Mouse (Mus musculus) embryonic facial prominence, embryonic 11.5 days (tissue): ENCODE data around the gene Faf1. TPM values are rescaled to one million over a fixed set of nuclear protein-coding genes. Genes with fewer than 3 reads are reported as not detected.

Experiments
- ATAC-seq: fragments of 200-750 bp; cut with Nextera tagmentation; replicated peaks from 2 replicates; pipeline ENCODE4 v1.8.0; 2017; ENCODE audit warnings: low read depth; ENCODE audit not compliant: insufficient number of reproducible peaks, low FRiP score, low TSS enrichment
- DNase-seq: peaks from one replicate; pipeline ENCODE4 v3.0.0-alpha.2; 2015; ENCODE audit warnings: low spot score
- H3K27ac ChIP-seq: fragments of 300-500 bp; sonication (generic); replicated peaks from 2 replicates; pipeline ENCODE4 v1.5.1; 2014; ENCODE audit warnings: mild to moderate bottlenecking, low read depth, low read length, control low read depth
- H3K27me3 ChIP-seq: fragments of 300-500 bp; sonication (generic); 2 replicates; pipeline ENCODE4 v1.6.1; 2014; ENCODE audit warnings: mild to moderate bottlenecking, low read length, moderate library complexity, mixed read lengths; ENCODE audit not compliant: control insufficient read depth, insufficient read depth
- H3K36me3 ChIP-seq: fragments of 300-500 bp; sonication (generic); replicated peaks from 2 replicates; pipeline ENCODE4 v1.6.1; 2014; ENCODE audit warnings: low read depth, mild to moderate bottlenecking, low read length, moderate library complexity, mixed read lengths; ENCODE audit not compliant: control insufficient read depth, insufficient read depth
- H3K4me1 ChIP-seq: fragments of 300-500 bp; sonication (generic); 2 replicates; pipeline ENCODE4 v1.6.1; 2014; ENCODE audit warnings: low read length, mixed read lengths; ENCODE audit not compliant: control insufficient read depth, insufficient read depth
- H3K4me2 ChIP-seq: fragments of 300-500 bp; sonication (generic); 2 replicates; pipeline ENCODE4 v1.6.1; 2014; ENCODE audit warnings: low read depth, mild to moderate bottlenecking, control low read depth, low read length, moderate library complexity
- H3K4me3 ChIP-seq: fragments of 300-500 bp; sonication (generic); 2 replicates; pipeline ENCODE4 v1.5.1; 2014; ENCODE audit warnings: low read depth, low read length, control low read depth
- H3K9ac ChIP-seq: fragments of 300-500 bp; sonication (generic); replicated peaks from 2 replicates; pipeline ENCODE4 v1.6.1; 2014; ENCODE audit warnings: mild to moderate bottlenecking, control low read depth, low read length
- H3K9me3 ChIP-seq: fragments of 300-500 bp; sonication (generic); replicated peaks from 2 replicates; pipeline ENCODE4 v1.6.1; 2016; ENCODE audit warnings: mild to moderate bottlenecking, low read length, inconsistent platforms, mixed read lengths; ENCODE audit not compliant: control insufficient read depth
- WGBS: fragments of 180-500 bp; shearing (Covaris S2); extraction: QIAGEN DNeasy Blood & Tissue Kit; methylation state at CpG from one replicate; pipeline ENCODE4 v1.1.7; 2014; 5-methylcytosine and 5-hydroxymethylcytosine counted together
- polyA plus RNA-seq: library from polyadenylated mRNA; unstranded; fragments of >200 nt; fragmentation: Nextera tagmentation; extraction: Ambion mirVana; gene quantifications from 2 replicates; pipeline ENCODE4 v1.2.1, GENCODE M21; 2014

Gene Faf1
- polyA plus RNA-seq, 1 experiment from 2014 or later = 47.2 TPM

DNA sequence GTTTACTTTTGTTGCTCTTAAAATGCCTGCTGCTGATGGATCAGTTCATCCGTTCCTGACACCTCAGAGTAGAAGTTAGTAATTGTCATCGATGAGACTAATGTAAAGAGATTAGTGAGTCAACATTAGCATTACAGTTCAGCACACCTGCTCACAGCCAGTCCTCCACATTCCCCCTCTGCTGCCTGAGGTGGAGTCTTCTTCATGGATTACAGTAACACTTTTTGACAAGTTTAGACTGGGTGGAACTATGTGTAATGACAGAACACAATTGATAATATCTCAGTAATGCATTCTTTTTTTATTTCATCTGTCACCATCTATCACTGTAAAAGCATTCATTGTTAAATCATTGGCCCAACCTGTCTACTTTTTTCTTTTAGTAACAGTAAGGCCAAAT is 224.7 kb downstream of the Faf1 start:
- no peak for ATAC-seq
- Histone ChIP-seq H3K27ac (no peak overlapping the region), H3K9ac (no peak overlapping the region), H3K27me3 (no peaks in the 10 kb centered on the region), H3K9me3 (no peaks in the 10 kb centered on the region), H3K4me1 (no peaks in the 10 kb centered on the region), H3K4me3 (no peak overlapping the region), H3K36me3 (no peaks in the 10 kb centered on the region), H3K4me2 (no peak overlapping the region)
- DNase-seq = no peak
- WGBS = 87% methylated on average over 2 of the region's 2 CpGs

- Histone ChIP-seq H3K36me3 (no peaks in the 10 kb centered on the region), H3K9ac (no peak overlapping the region), H3K9me3 (no peaks in the 10 kb centered on the region), H3K27ac (no peak overlapping the region), H3K4me2 (no peak overlapping the region), H3K4me1 (no peaks in the 10 kb centered on the region), H3K27me3 (no peaks in the 10 kb centered on the region), H3K4me3 (no peak overlapping the region)
- DNase-seq (no peak), ATAC-seq (no peak)
- WGBS = 91% methylated on average over 3 of the region's 3 CpGs
Measured at GRCm38 (mm10) chr4:109904487-109904886, 228.1 kb downstream of the Faf1 start.

GRCm38 (mm10) chr4:109929058-109929457 is 252.7 kb downstream of the Faf1 start:
- Histone ChIP-seq H3K4me3 (no peak overlapping the region), H3K27ac (no peak overlapping the region), H3K9me3 (no peaks in the 10 kb centered on the region), H3K27me3 (no peaks in the 10 kb centered on the region), H3K4me1 (no peaks in the 10 kb centered on the region), H3K4me2 (no peak overlapping the region), H3K36me3 (no peaks in the 10 kb centered on the region), H3K9ac (no peak overlapping the region)
- 98% methylated on average over 1 of the region's 1 CpGs for WGBS
- no peak for ATAC-seq
- no peak for DNase-seq

DNA sequence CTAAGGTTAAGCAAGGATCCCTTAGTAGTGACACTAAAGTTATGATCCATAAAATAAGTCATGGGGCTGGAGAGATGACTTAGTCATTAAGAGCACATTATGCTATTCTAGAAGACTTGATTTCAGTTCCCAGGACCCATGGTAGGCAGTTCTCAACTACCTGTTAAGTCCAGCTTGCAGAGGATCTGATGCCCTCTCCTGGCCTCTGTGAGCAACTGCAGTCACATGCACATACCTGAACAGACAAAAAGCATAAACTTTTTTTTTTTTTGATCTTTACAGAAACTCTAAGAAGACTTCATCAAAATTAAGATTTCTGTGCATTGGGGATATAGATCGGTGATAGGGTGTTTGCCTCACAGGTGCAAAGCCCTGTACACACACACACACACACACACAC is 254.1 kb downstream of the Faf1 start:
- no peak overlapping the region for H3K27ac ChIP-seq
- H3K36me3 ChIP-seq = no peaks in the 10 kb centered on the region; the same call in 1 of the 2 replicates
- no peak for ATAC-seq
- H3K4me2 ChIP-seq = no peak overlapping the region
- H3K27me3 ChIP-seq = no peaks in the 10 kb centered on the region
- H3K9me3 ChIP-seq = no peaks in the 10 kb centered on the region
- H3K4me1 ChIP-seq = no peaks in the 10 kb centered on the region
- DNase-seq = peak; percentile 19
- H3K4me3 ChIP-seq = no peak overlapping the region
- no peak overlapping the region for H3K9ac ChIP-seq
- 100% methylated on average over 1 of the region's 1 CpGs for WGBS

GRCm38 (mm10) chr4:109930935-109931334 is 254.5 kb downstream of the Faf1 start:
- Histone ChIP-seq H3K4me1 (no peaks in the 10 kb centered on the region), H3K4me2 (no peak overlapping the region), H3K4me3 (no peak overlapping the region), H3K9ac (no peak overlapping the region), H3K36me3 (no peaks in the 10 kb centered on the region; the same call in 1 of the 2 replicates), H3K27me3 (no peaks in the 10 kb centered on the region), H3K27ac (no peak overlapping the region), H3K9me3 (no peaks in the 10 kb centered on the region)
- ATAC-seq (no peak), DNase-seq (no peak)
- 94% methylated on average over 1 of the region's 1 CpGs for WGBS

GRCm38 (mm10) chr4:109936557-109936956 is 260.2 kb downstream of the Faf1 start:
- H3K4me3 ChIP-seq = no peak overlapping the region
- ATAC-seq (no peak), DNase-seq (no peak)
- no peak overlapping the region for H3K9ac ChIP-seq
- H3K4me2 ChIP-seq = no peak overlapping the region
- no peaks in the 10 kb centered on the region; the same call in 1 of the 2 replicates for H3K36me3 ChIP-seq
- WGBS = 93% methylated on average over 3 of the region's 3 CpGs
- H3K27me3 ChIP-seq = no peaks in the 10 kb centered on the region
- no peak overlapping the region for H3K27ac ChIP-seq
- no peaks in the 10 kb centered on the region for H3K9me3 ChIP-seq
- H3K4me1 ChIP-seq = no peaks in the 10 kb centered on the region

DNA sequence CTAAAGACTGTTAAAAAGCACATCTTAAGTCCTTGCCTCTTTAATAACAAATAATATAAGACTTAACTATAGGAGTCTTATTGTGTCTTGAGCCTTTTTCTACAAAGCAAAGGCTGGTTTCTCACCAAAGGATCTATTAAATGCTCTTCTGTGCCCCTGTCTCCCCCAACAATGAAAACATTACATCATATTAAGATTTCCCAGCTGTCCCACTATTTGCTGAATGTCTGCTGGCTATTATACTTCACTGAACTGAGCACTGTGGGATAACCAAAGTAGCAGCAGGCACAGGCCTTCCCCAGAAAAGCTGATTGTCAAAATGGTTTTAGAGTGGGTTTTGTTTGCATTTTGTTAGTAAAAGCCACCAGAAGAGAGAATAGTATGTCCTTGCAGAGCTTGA is 262.9 kb downstream of the Faf1 start:
- no peak overlapping the region for H3K27ac ChIP-seq
- DNase-seq = no peak
- no peak overlapping the region for H3K9ac ChIP-seq
- H3K4me1 ChIP-seq = no peaks in the 10 kb centered on the region
- no peak overlapping the region for H3K4me3 ChIP-seq
- no peaks in the 10 kb centered on the region for H3K27me3 ChIP-seq
- H3K36me3 ChIP-seq = no peaks in the 10 kb centered on the region; the same call in 1 of the 2 replicates
- no peaks in the 10 kb centered on the region for H3K9me3 ChIP-seq
- H3K4me2 ChIP-seq = no peak overlapping the region
- no peak for ATAC-seq

GRCm38 (mm10) chr4:109945554-109945953 is 269.2 kb downstream of the Faf1 start:
- Histone ChIP-seq H3K4me2 (no peak overlapping the region), H3K9ac (no peak overlapping the region), H3K4me3 (no peak overlapping the region), H3K27me3 (no peaks in the 10 kb centered on the region), H3K36me3 (no peaks in the 10 kb centered on the region), H3K27ac (no peak overlapping the region), H3K4me1 (no peaks in the 10 kb centered on the region), H3K9me3 (no peaks in the 10 kb centered on the region)
- WGBS = 100% methylated on average over 1 of the region's 1 CpGs
- ATAC-seq = no peak
- no peak for DNase-seq
